Mouse (Mus musculus) heart, adult 8-10 months (tissue): ENCODE measurements around the gene Fas. TPM values are rescaled to one million over a fixed set of nuclear protein-coding genes. Genes with fewer than 3 reads are reported as not detected.
A peak's percentile ranks its signal among the peaks of the same experiment; 100 is the strongest.

Source experiments
- DNase-seq: peaks from one replicate; pipeline ENCODE4 v3.0.0; 2022; ENCODE audit warnings: low spot score
- total RNA-seq, 4 experiments: library from RNA; stranded (reverse); gene quantifications; 2 replicates each; pipeline ENCODE4 v1.2.4; 2022

The Fas gene
- total RNA-seq, 4 experiments from 2014 or later: 8.6 to 14.3 (median 12.6) TPM

DNA sequence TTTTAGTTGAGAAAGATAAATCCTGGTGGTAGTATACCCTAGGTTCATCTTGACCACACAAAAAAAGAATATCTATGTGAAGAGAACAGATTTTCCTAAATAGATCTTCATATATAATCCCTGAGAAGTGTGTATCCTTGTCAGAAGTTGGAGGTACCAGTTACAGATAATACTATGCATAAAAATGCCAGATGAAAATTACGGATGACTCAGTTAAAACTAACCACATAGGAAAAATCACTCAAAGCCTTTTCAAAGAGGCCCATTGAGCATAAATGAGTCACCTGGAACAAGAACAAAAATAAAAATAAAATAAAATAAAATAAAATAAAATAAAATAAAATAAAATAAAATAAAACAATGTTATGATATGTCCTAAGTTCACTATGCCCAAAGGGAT is 72.2 kb downstream of the Fas start:
- no peak for DNase-seq

DNA sequence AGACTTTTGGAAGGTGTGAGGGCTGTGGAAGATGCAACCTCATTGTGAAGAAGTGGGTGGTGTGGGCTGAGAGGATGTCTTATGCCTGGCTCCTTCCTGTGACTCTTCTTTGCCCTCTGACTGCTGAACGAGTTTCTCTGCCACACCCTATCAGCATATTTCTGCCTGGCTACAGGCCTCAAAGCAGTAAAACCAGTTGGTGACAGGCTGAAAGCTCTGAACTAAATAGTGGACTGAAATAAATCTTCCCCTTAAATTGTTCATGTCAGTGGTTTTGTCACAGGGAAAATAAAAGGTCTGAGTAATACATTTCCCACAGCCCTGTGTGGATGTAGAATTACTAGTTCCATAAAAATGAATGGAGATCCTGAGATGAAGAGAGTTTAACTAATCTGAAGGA is 79.1 kb downstream of the Fas start:
- no peak for DNase-seq

DNA sequence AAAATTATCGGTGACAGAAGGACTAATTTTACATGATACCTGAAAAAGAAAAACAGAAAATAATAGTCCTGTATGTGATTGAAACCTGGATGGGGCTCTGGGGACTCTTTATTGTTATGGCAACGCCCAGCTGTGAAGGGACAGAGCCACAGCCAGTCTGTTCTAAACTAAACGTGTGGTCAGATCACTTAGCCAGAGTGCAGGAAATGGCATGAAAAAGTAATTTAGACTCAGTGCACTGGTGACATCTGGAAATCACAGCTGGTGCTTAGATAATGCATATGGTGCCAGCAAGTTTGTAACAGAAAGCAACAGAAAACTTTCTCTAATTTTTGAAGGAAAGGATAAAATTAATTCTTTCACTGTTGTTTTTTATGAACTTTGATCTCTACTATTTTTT is 79.9 kb downstream of the Fas start:
- DNase-seq: peak; percentile 30

Other genes with a start within 250 kb of the Fas start
- gene Lipn, start 223.3 kb upstream of the Fas start, total RNA-seq: not detected
- not detected for gene Lipm, start 189.7 kb upstream of the Fas start, total RNA-seq
- gene Ankrd22, start 124.6 kb upstream of the Fas start, total RNA-seq: not detected
- 1 to 10 TPM; 2.2 to 4.1 (median 3.0) TPM for gene Stambpl1, start 98.4 kb upstream of the Fas start, total RNA-seq
- gene Acta2, start 35.1 kb upstream of the Fas start, total RNA-seq: 10 to 100 TPM; 56.1 to 79.3 (median 71.1) TPM
- under 1 TPM in 3 of 4 experiments, not detected in 1; 0.44 to 0.69 (median 0.44) TPM for gene Ch25h, start 184.5 kb downstream of the Fas start, total RNA-seq
- gene Lipa, start 236.8 kb downstream of the Fas start, total RNA-seq: 10 to 100 TPM; 22.6 to 27.5 (median 24.7) TPM